Mouse (Mus musculus) limb, embryonic 12.5 days (tissue): Measurements from ENCODE around the gene Itk. TPM values are rescaled to one million over a fixed set of nuclear protein-coding genes. Genes with fewer than 3 reads are reported as not detected.

Experiments used
- polyA plus RNA-seq: library from polyadenylated mRNA; unstranded; fragments of >200 nt; fragmentation: Nextera tagmentation; extraction: Ambion mirVana; gene quantifications from 2 replicates; pipeline ENCODE4 v1.2.1, GENCODE M21; 2016

Itk gene
- polyA plus RNA-seq, 1 experiment from 2014 or later, result not detected

Other genes with a start within 250 kb of the Itk start
- 0.79 TPM in 2 replicates for gene Nipal4, start 223.0 kb downstream of the Itk start, polyA plus RNA-seq
- 0.20 and 0.26 TPM in 2 replicates for gene Fndc9, start 154.0 kb downstream of the Itk start, polyA plus RNA-seq
- gene Cyfip2, start 76.7 kb downstream of the Itk start, polyA plus RNA-seq, result 18.3 and 19.9 TPM in 2 replicates
- gene Fam71b, start 7.0 kb upstream of the Itk start, polyA plus RNA-seq, result not detected in 2 replicates
- gene Med7, start 47.4 kb upstream of the Itk start, polyA plus RNA-seq, result 99.3 and 100 TPM in 2 replicates
- 0.35 TPM in 1 of 2 replicates, not detected in the other for gene Havcr2, start 65.4 kb upstream of the Itk start, polyA plus RNA-seq
- not detected in 2 replicates for gene Gm12169, start 134.7 kb upstream of the Itk start, polyA plus RNA-seq
- gene BC053393, start 182.0 kb upstream of the Itk start, polyA plus RNA-seq, result 0.16 TPM in 1 of 2 replicates, not detected in the other
- 0.18 TPM in 1 of 2 replicates, not detected in the other for gene Dppa1, start 239.7 kb upstream of the Itk start, polyA plus RNA-seq